Comparison of ENCODE assay signal across 8 mouse cellular contexts in genomic region chr4:100407261-100407874, GRCm38 (mm10).
DNase-seq lines count a peak whose midpoint lies in the region; ATAC-seq lines count a peak whose summit lies in the region.

No protein-coding gene starts in this region.

- WGBS in hindbrain, embryonic 10.5 days, result 37% methylated on average over 9 of the region's 9 CpGs
- 35% methylated on average over 9 of the region's 9 CpGs for WGBS in hindbrain, embryonic 13.5 days
- WGBS in hindbrain, embryonic 16.5 days, result 29% methylated on average over 9 of the region's 9 CpGs

- no peak for ATAC-seq in hindbrain, embryonic 13.5 days (ENCODE audit: low FRiP score)
- peak; percentile 50; the same call in 1 of the 2 replicates for ATAC-seq in cerebellum, adult (ENCODE audit: insufficient number of reproducible peaks, low FRiP score, low TSS enrichment)
- peak; percentile 61; the same call in 1 of the 2 replicates for ATAC-seq in hindbrain, embryonic 16.5 days
- peak; percentile 75 for ATAC-seq in megakaryocyte progenitor cell, adult 5-6 weeks (replicated peaks; ENCODE audit: poor library complexity)

- H3K36me3 ChIP-seq in hindbrain, embryonic 10.5 days, result peaks cover 4% of the 10 kb centered on the region; the same call in 1 of the 2 replicates
- H3K36me3 ChIP-seq in hindbrain, embryonic 13.5 days, result no peaks in the 10 kb centered on the region
- no peaks in the 10 kb centered on the region for H3K36me3 ChIP-seq in hindbrain, embryonic 16.5 days (ENCODE audit: control insufficient read depth, insufficient read depth, low read length)

- no peak overlapping the region for H3K4me2 ChIP-seq in hindbrain, embryonic 13.5 days
- H3K4me2 ChIP-seq in hindbrain, embryonic 16.5 days (ENCODE audit: low read length), result no peak overlapping the region

- peaks cover 23% of the 10 kb centered on the region for H3K4me1 ChIP-seq in hindbrain, embryonic 10.5 days (replicated peaks)
- H3K4me1 ChIP-seq in hindbrain, embryonic 13.5 days (replicated peaks), result 0 out of 2 replicates have a peak, but pooled peaks cover 5% of the 10 kb centered on the region
- peaks cover 4% of the 10 kb centered on the region; the same call in 1 of the 2 replicates for H3K4me1 ChIP-seq in hindbrain, embryonic 16.5 days (ENCODE audit: control insufficient read depth, insufficient read depth, low read depth, low read length)

- no peak overlapping the region for H3K9ac ChIP-seq in hindbrain, embryonic 13.5 days
- no peak overlapping the region for H3K9ac ChIP-seq in hindbrain, embryonic 16.5 days (ENCODE audit: low read depth, low read length)

- no peak overlapping the region for H3K4me3 ChIP-seq in hindbrain, embryonic 10.5 days
- no peak overlapping the region for H3K4me3 ChIP-seq in hindbrain, embryonic 13.5 days
- no peak overlapping the region for H3K4me3 ChIP-seq in hindbrain, embryonic 16.5 days (ENCODE audit: low read length)

- H3K27me3 ChIP-seq in hindbrain, embryonic 10.5 days (ENCODE audit: insufficient read depth, poor library complexity, severe bottlenecking), result no peaks in the 10 kb centered on the region
- H3K27me3 ChIP-seq in hindbrain, embryonic 13.5 days, result no peaks in the 10 kb centered on the region
- H3K27me3 ChIP-seq in hindbrain, embryonic 16.5 days (replicated peaks; ENCODE audit: control insufficient read depth, insufficient read depth, low read length), result no peaks in the 10 kb centered on the region

- DNase-seq in hindbrain, embryonic 10.5 days (ENCODE audit: low spot score), result peak; percentile 72
- DNase-seq in forelimb bud, embryonic 11.5 days (ENCODE audit: low read depth, low spot score), result peak; percentile 72
- DNase-seq in layer of hippocampus, postnatal 25 days (ENCODE audit: extremely low spot score in 1 of 2, low spot score in 1 of 2), result peak; percentile 60 to 89
- peak; percentile 24 for DNase-seq in telencephalon, adult 2 months (ENCODE audit: low read depth, low spot score)

- H3K27ac ChIP-seq in hindbrain, embryonic 10.5 days, result 0 out of 2 replicates have a peak overlapping the region, but pooled peaks have one; percentile 29
- no peak overlapping the region for H3K27ac ChIP-seq in hindbrain, embryonic 13.5 days
- H3K27ac ChIP-seq in hindbrain, embryonic 16.5 days (ENCODE audit: low read depth, low read length), result no peak overlapping the region

- H3K9me3 ChIP-seq in hindbrain, embryonic 10.5 days, result no peaks in the 10 kb centered on the region
- no peaks in the 10 kb centered on the region for H3K9me3 ChIP-seq in hindbrain, embryonic 13.5 days
- no peaks in the 10 kb centered on the region for H3K9me3 ChIP-seq in hindbrain, embryonic 16.5 days (ENCODE audit: control insufficient read depth, low read length)

Comparison
In these comparisons a context has a peak if more than half of its experiments do, and no peak if none do; other contexts are left out.
1. DNase-seq: peak in every context shown above with its lines; median percentile 74 in layer of hippocampus, postnatal 25 days; 72 in hindbrain, embryonic 10.5 days; 72 in forelimb bud, embryonic 11.5 days; 24 in telencephalon, adult 2 months.